Mouse (Mus musculus): Measurements from ENCODE around the gene Amdhd2. TPM values are rescaled to one million over a fixed set of nuclear protein-coding genes. Genes with fewer than 3 reads are reported as not detected.

The Amdhd2 gene
- total and polyA plus RNA-seq, 3 experiments: 0.64 TPM; not detected in 2

DNA sequence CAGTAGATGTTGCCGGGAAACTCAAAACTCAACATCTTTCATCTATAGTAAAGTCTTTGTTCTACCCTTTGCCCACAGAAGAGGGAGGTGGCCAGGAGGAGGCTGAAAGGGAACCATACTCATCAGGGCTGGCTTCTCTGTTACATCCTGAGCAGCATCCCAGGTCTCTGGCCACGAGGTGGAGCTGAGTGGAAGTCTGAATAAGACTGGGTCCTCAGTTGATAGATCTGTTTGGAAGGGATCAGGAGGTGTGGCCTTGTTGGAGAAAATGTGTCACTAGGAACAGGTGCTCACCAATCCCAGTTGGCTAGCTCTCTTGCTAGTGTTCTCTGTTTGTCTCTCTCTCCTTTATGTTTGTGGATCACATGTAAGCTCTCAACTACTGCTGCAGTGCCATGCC lies 31.8 kb upstream of the Amdhd2 start:
- no peaks in the 10 kb centered on the region for H3K79me2 ChIP-seq (replicated peaks; ENCODE audit: control insufficient read depth, extremely low read depth, insufficient read depth, poor library complexity, severe bottlenecking)
- no peak overlapping the region for H3K27ac ChIP-seq (ENCODE audit: insufficient read depth, low read depth)
- peaks cover 0 to 28% of the 10 kb centered on the region in 2 experiments for H3K36me3 ChIP-seq (replicated peaks in 1 of 2; ENCODE audit: control insufficient read depth in 1 of 2, insufficient read depth in 1 of 2, low read length in 1 of 2)
- no peaks in the 10 kb centered on the region for H3K9me3 ChIP-seq (replicated peaks; ENCODE audit: low read length)
- in situ Hi-C loops (cut with MboI; ENCODE audit: low pct_ligation_motif_present, low pct_unique_long_range_greater_than_20kb, low sequenced_read_pairs): no loop called here
- DNase-seq (ENCODE audit: extremely low read depth): no peak
- TF ChIP-seq JUND (conservative IDR thresholded peaks at IDR 0.05; ENCODE audit: low read depth, low read length) (no peak), ETS1 (conservative IDR thresholded peaks at IDR 0.05; ENCODE audit: low read depth, low read length) (no peak), CTCF (conservative IDR thresholded peaks at IDR 0.05 in 1 of 2, IDR thresholded peaks at IDR 0.05 in 1 of 2; ENCODE audit: low read depth in 2 of 2, low read length in 2 of 2) (0 out of 4 replicates have a peak, but pooled peaks of 1 of the 2 experiments have one; percentile 2), KAT2A (IDR thresholded peaks at IDR 0.05; ENCODE audit: insufficient replicate concordance, low read length) (no peak)
- H3K4me3 ChIP-seq (replicated peaks in 1 of 3; ENCODE audit: low read depth in 2 of 3, low read length in 2 of 3, poor library complexity in 1 of 3): no peak overlapping the region
- H3K4me1 ChIP-seq (ENCODE audit: control insufficient read depth in 1 of 2, insufficient read depth in 2 of 2): peaks cover 10 to 43% of the 10 kb centered on the region in 2 experiments
- dilution Hi-C loops (cut with MboI; ENCODE audit: extremely low pct_ligation_motif_present, extremely low pct_unique_long_range_greater_than_20kb, low sequenced_read_pairs): no loop called here
- no peaks in the 10 kb centered on the region for H3K27me3 ChIP-seq (replicated peaks)
- H3K4me2 ChIP-seq (ENCODE audit: insufficient read depth, low read depth, poor library complexity, severe bottlenecking): no peak overlapping the region
- H3K9ac ChIP-seq (ENCODE audit: insufficient read depth, low read depth): no peak overlapping the region

DNA sequence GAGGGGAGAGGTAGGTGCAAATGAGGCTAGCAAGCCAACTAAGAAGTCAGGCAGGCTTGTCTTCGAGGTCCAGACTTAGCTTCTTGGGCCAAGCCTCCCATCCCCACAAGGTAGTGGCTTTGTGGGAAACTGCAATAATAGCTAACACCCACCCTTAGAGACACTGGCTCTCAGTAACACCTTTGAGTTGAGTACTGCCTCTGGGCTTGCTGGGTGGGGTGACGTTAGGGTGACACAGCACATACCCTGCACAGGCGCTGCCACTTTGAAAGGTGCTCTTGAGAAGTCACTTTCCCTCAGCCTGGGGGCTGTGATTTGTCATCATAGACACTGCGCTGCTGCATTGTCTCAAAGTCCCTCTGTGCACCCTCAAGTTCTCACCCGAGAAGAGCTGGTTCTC lies 30.2 kb upstream of the Amdhd2 start:
- H3K36me3 ChIP-seq (replicated peaks in 1 of 2; ENCODE audit: control insufficient read depth in 1 of 2, insufficient read depth in 1 of 2, low read length in 1 of 2): peaks cover 0 to 30% of the 10 kb centered on the region in 2 experiments
- no peaks in the 10 kb centered on the region for H3K27me3 ChIP-seq (replicated peaks)
- no peak overlapping the region for H3K9ac ChIP-seq (ENCODE audit: insufficient read depth, low read depth)
- peaks cover 10 to 37% of the 10 kb centered on the region in 2 experiments for H3K4me1 ChIP-seq (ENCODE audit: control insufficient read depth in 1 of 2, insufficient read depth in 2 of 2)
- dilution Hi-C loops (cut with MboI; ENCODE audit: extremely low pct_ligation_motif_present, extremely low pct_unique_long_range_greater_than_20kb, low sequenced_read_pairs) (no loop called here), in situ Hi-C loops (cut with MboI; ENCODE audit: low pct_ligation_motif_present, low pct_unique_long_range_greater_than_20kb, low sequenced_read_pairs) (no loop called here)
- TF ChIP-seq SIN3A (IDR thresholded peaks at IDR 0.05; ENCODE audit: low read length) (no peak), ZC3H11A (IDR thresholded peaks at IDR 0.05; ENCODE audit: low read depth, low read length) (no peak), NELFE (IDR thresholded peaks at IDR 0.05; ENCODE audit: low read depth, low read length) (no peak), IRF4 (IDR thresholded peaks at IDR 0.05; ENCODE audit: low read depth, low read length) (no peak), KAT2A (IDR thresholded peaks at IDR 0.05; ENCODE audit: insufficient replicate concordance, low read length) (no peak), SMC3 (IDR thresholded peaks at IDR 0.05; ENCODE audit: low read depth, low read length) (no peak)
- H3K4me2 ChIP-seq (ENCODE audit: insufficient read depth, low read depth, poor library complexity, severe bottlenecking): no peak overlapping the region
- DNase-seq (ENCODE audit: extremely low read depth): no peak
- no peak overlapping the region for H3K27ac ChIP-seq (ENCODE audit: insufficient read depth, low read depth)
- no peak overlapping the region for H3K4me3 ChIP-seq (replicated peaks in 1 of 3; ENCODE audit: low read depth in 2 of 3, low read length in 2 of 3, poor library complexity in 1 of 3)
- H3K9me3 ChIP-seq (replicated peaks; ENCODE audit: low read length): no peaks in the 10 kb centered on the region
- no peaks in the 10 kb centered on the region for H3K79me2 ChIP-seq (replicated peaks; ENCODE audit: control insufficient read depth, extremely low read depth, insufficient read depth, poor library complexity, severe bottlenecking)

DNA sequence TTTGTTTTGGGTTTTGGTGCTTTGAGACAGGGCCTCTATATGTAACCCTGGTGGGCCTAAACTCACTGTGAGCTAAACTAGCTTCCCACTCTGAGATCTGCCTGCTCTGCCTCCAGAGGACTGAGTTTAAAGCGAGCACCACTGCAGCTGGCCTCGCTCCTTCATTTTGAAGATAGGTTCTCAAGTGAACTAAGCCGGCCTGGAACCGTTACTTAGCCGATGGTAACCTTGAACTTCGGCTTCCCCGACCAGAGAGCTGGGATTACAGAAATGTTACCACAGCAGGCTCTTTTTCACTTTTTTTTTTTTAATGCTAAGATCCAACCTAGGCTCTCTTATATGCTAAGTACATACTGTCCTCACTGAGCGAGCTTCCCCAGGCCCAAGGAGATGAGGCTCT lies 29.7 kb upstream of the Amdhd2 start:
- H3K4me2 ChIP-seq (ENCODE audit: insufficient read depth, low read depth, poor library complexity, severe bottlenecking): no peak overlapping the region
- no peak overlapping the region for H3K4me3 ChIP-seq (replicated peaks in 1 of 3; ENCODE audit: low read depth in 2 of 3, low read length in 2 of 3, poor library complexity in 1 of 3)
- TF ChIP-seq POLR2A (IDR thresholded peaks at IDR 0.05; ENCODE audit: low read depth, low read length): no peak
- TF ChIP-seq RCOR1 (conservative IDR thresholded peaks at IDR 0.05; ENCODE audit: low read depth, low read length): no peak
- no peak for TF ChIP-seq TBP (conservative IDR thresholded peaks at IDR 0.05; ENCODE audit: low read depth, low read length)
- TF ChIP-seq NELFE (IDR thresholded peaks at IDR 0.05; ENCODE audit: low read depth, low read length): no peak
- TF ChIP-seq ZMIZ1 (IDR thresholded peaks at IDR 0.05; ENCODE audit: low read depth, low read length): no peak
- no peak for TF ChIP-seq MAZ (IDR thresholded peaks at IDR 0.05; ENCODE audit: low read depth, low read length)
- TF ChIP-seq SIN3A (IDR thresholded peaks at IDR 0.05; ENCODE audit: low read length): no peak
- TF ChIP-seq MXI1 (IDR thresholded peaks at IDR 0.05; ENCODE audit: low read depth, low read length): no peak
- TF ChIP-seq ETS1 (conservative IDR thresholded peaks at IDR 0.05; ENCODE audit: low read depth, low read length): no peak
- TF ChIP-seq CTCF (conservative IDR thresholded peaks at IDR 0.05 in 1 of 2, IDR thresholded peaks at IDR 0.05 in 1 of 2; ENCODE audit: low read depth in 2 of 2, low read length in 2 of 2): no peak
- TF ChIP-seq HCFC1 (IDR thresholded peaks at IDR 0.05; ENCODE audit: low read depth, low read length): no peak
- TF ChIP-seq UBTF (IDR thresholded peaks at IDR 0.05; ENCODE audit: low read depth, low read length): no peak
- TF ChIP-seq NRF1 (IDR thresholded peaks at IDR 0.05; ENCODE audit: low read depth, low read length): no peak
- TF ChIP-seq ELF1 (IDR thresholded peaks at IDR 0.05; ENCODE audit: low read depth, low read length): no peak
- no peak for TF ChIP-seq RAD21 (IDR thresholded peaks at IDR 0.05; ENCODE audit: low read depth, low read length)
- no peak for TF ChIP-seq PAX5 (IDR thresholded peaks at IDR 0.05; ENCODE audit: low read length)
- H3K9me3 ChIP-seq (replicated peaks; ENCODE audit: low read length): no peaks in the 10 kb centered on the region
- dilution Hi-C loops (cut with MboI; ENCODE audit: extremely low pct_ligation_motif_present, extremely low pct_unique_long_range_greater_than_20kb, low sequenced_read_pairs) (no loop called here), in situ Hi-C loops (cut with MboI; ENCODE audit: low pct_ligation_motif_present, low pct_unique_long_range_greater_than_20kb, low sequenced_read_pairs) (no loop called here)
- no peak overlapping the region for H3K27ac ChIP-seq (ENCODE audit: insufficient read depth, low read depth)
- DNase-seq (ENCODE audit: extremely low read depth): no peak
- peaks cover 0 to 31% of the 10 kb centered on the region in 2 experiments for H3K36me3 ChIP-seq (replicated peaks in 1 of 2; ENCODE audit: control insufficient read depth in 1 of 2, insufficient read depth in 1 of 2, low read length in 1 of 2)
- H3K27me3 ChIP-seq (replicated peaks): no peaks in the 10 kb centered on the region
- no peak overlapping the region for H3K9ac ChIP-seq (ENCODE audit: insufficient read depth, low read depth)
- no peaks in the 10 kb centered on the region for H3K79me2 ChIP-seq (replicated peaks; ENCODE audit: control insufficient read depth, extremely low read depth, insufficient read depth, poor library complexity, severe bottlenecking)
- peaks cover 10 to 37% of the 10 kb centered on the region in 2 experiments for H3K4me1 ChIP-seq (ENCODE audit: control insufficient read depth in 1 of 2, insufficient read depth in 2 of 2)
